Mouse (Mus musculus) kidney, postnatal 0 days (tissue): ENCODE measurements around the gene Lrrc74b. TPM values are rescaled to one million over a fixed set of nuclear protein-coding genes. Genes with fewer than 3 reads are reported as not detected.
A peak's percentile ranks its signal among the peaks of the same experiment; 100 is the strongest.

Experiments
- ATAC-seq: fragments of 200-750 bp; cut with Nextera tagmentation; replicated peaks from 2 replicates; pipeline ENCODE4 v1.8.0; 2017; ENCODE audit warnings: low read depth, moderate number of reproducible peaks, moderate TSS enrichment, moderate library complexity; ENCODE audit not compliant: low FRiP score
- DNase-seq: peaks from one replicate; pipeline ENCODE4 v3.0.0-alpha.2; 2016; ENCODE audit warnings: low spot score
- H3K27ac ChIP-seq: fragments of 300-500 bp; sonication (generic); 2 replicates; pipeline ENCODE4 v1.5.1; 2014; ENCODE audit warnings: mild to moderate bottlenecking
- H3K27me3 ChIP-seq: fragments of 300-500 bp; sonication (generic); 2 replicates; pipeline ENCODE4 v1.6.1; 2014; ENCODE audit warnings: low read length, mixed read lengths; ENCODE audit not compliant: insufficient read depth
- H3K36me3 ChIP-seq: fragments of 300-500 bp; sonication (generic); 2 replicates; pipeline ENCODE4 v1.6.1; 2014; ENCODE audit warnings: low read length, mixed read lengths; ENCODE audit not compliant: insufficient read depth
- H3K4me1 ChIP-seq: fragments of 300-500 bp; sonication (generic); replicated peaks from 2 replicates; pipeline ENCODE4 v1.6.1; 2014; ENCODE audit warnings: antibody characterized with exemption, low read length, mixed read lengths; ENCODE audit not compliant: insufficient read depth
- H3K4me2 ChIP-seq: fragments of 300-500 bp; sonication (generic); 2 replicates; pipeline ENCODE4 v1.6.1; 2014; ENCODE audit warnings: mild to moderate bottlenecking, low read length, moderate library complexity, mixed read lengths
- H3K4me3 ChIP-seq: fragments of 300-500 bp; sonication (generic); replicated peaks from 2 replicates; pipeline ENCODE4 v1.5.1; 2014; ENCODE audit warnings: low read depth, low read length
- H3K9ac ChIP-seq: fragments of 300-500 bp; sonication (generic); 2 replicates; pipeline ENCODE4 v1.6.1; 2014; ENCODE audit warnings: low read depth, low read length
- H3K9me3 ChIP-seq: fragments of 300-500 bp; sonication (generic); replicated peaks from 2 replicates; pipeline ENCODE4 v1.6.1; 2016; ENCODE audit warnings: low read length, inconsistent platforms, mixed read lengths
- CTCF ChIP-seq: IDR thresholded peaks from 2 replicates; pipeline ENCODE4 v1.5.1; 2016; ENCODE audit warnings: antibody characterized with exemption, low read depth, mild to moderate bottlenecking, moderate library complexity
- WGBS: fragments of 180-500 bp; shearing (Covaris S2); extraction: QIAGEN DNeasy Blood & Tissue Kit; methylation state at CpG from one replicate; pipeline ENCODE4 v1.1.7; 2014; 5-methylcytosine and 5-hydroxymethylcytosine counted together
- polyA plus RNA-seq: library from polyadenylated mRNA; unstranded; fragments of >200 nt; fragmentation: Nextera tagmentation; extraction: Ambion mirVana; gene quantifications from 2 replicates; pipeline ENCODE4 v1.2.1, GENCODE M21; 2015

The Lrrc74b gene
- polyA plus RNA-seq, 1 experiment from 2014 or later, result 0.20 TPM

- no peak overlapping the region for H3K4me3 ChIP-seq
- H3K36me3 ChIP-seq, result peaks cover 5% of the 10 kb centered on the region; the same call in 1 of the 2 replicates
- ATAC-seq (no peak), DNase-seq (no peak)
- no peaks in the 10 kb centered on the region for H3K27me3 ChIP-seq
- peaks cover 10% of the 10 kb centered on the region for H3K4me1 ChIP-seq
- H3K9ac ChIP-seq, result no peak overlapping the region
- WGBS, result 80% methylated on average over 5 of the region's 5 CpGs
- no peak overlapping the region for H3K4me2 ChIP-seq
- no peak for TF ChIP-seq CTCF
- H3K9me3 ChIP-seq, result no peaks in the 10 kb centered on the region
- H3K27ac ChIP-seq, result no peak overlapping the region
Measured at GRCm38 (mm10) chr16:17507018-17507552, 54.0 kb downstream of the Lrrc74b start.

- no peaks in the 10 kb centered on the region for H3K27me3 ChIP-seq
- no peaks in the 10 kb centered on the region for H3K9me3 ChIP-seq
- ATAC-seq (no peak), DNase-seq (no peak)
- no peak overlapping the region for H3K27ac ChIP-seq
- H3K9ac ChIP-seq, result no peak overlapping the region
- no peak overlapping the region for H3K4me2 ChIP-seq
- no peaks in the 10 kb centered on the region for H3K36me3 ChIP-seq
- 0 out of 2 replicates have a peak, but pooled peaks cover 3% of the 10 kb centered on the region for H3K4me1 ChIP-seq
- H3K4me3 ChIP-seq, result no peak overlapping the region
- no peak for TF ChIP-seq CTCF
- 76% methylated on average over 4 of the region's 4 CpGs for WGBS
Measured at GRCm38 (mm10) chr16:17502681-17503080, 58.4 kb downstream of the Lrrc74b start.

GRCm38 (mm10) chr16:17499249-17499883 lies 61.7 kb downstream of the Lrrc74b start:
- H3K9ac ChIP-seq, result no peak overlapping the region
- no peaks in the 10 kb centered on the region for H3K36me3 ChIP-seq
- no peak overlapping the region for H3K4me3 ChIP-seq
- no peak for TF ChIP-seq CTCF
- H3K27ac ChIP-seq, result no peak overlapping the region
- no peaks in the 10 kb centered on the region for H3K9me3 ChIP-seq
- no peaks in the 10 kb centered on the region for H3K27me3 ChIP-seq
- ATAC-seq (peak; percentile 41; the same call in 1 of the 2 replicates), DNase-seq (peak; percentile 22)
- 0 out of 2 replicates have a peak, but pooled peaks cover 6% of the 10 kb centered on the region for H3K4me1 ChIP-seq
- H3K4me2 ChIP-seq, result no peak overlapping the region
- WGBS, result 30% methylated on average over 10 of the region's 10 CpGs

DNA sequence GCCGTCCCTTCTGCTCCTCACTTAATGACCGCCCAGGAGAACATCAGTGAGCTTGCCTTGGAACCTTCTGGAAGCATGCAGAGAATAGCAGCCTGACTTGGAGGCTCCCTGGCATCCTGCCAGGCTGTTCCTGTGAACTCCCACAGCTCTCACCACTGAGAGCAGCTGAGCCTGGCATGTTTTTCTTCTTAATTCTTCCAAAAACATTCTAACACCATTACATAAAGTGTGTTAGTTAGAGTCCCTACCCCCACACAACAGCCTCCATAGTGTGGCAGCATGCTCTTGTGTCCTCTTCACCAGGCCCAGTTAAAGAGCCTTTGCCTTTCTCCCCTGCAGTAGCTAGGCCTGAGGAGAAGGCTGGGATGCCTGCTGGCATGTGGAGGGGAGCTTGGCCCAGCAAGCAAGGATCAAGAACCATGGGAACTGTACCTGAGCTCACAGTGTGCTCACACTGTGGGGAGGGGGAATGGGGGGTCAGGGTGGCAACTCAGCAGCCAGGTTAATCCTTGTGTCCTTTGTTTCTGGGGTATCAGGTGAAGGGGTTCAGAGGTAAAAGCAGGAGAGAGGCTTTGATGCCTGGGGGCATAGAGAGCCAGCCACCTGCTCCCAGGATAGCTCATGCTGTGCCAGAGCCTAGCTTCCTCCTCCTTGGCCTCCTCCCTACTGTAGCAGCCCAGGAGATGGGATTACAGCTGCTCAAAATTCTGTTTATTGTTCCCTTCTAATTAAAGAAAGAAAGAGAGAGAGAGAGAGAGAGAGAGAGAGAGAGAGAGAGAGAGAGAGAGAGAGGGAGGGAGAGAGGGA lies 64.3 kb downstream of the Lrrc74b start:
- Histone ChIP-seq H3K36me3 (no peaks in the 10 kb centered on the region), H3K4me3 (no peak overlapping the region), H3K27ac (no peak overlapping the region; the same call in 1 of the 2 replicates), H3K4me1 (0 out of 2 replicates have a peak, but pooled peaks cover 6% of the 10 kb centered on the region), H3K9ac (no peak overlapping the region), H3K4me2 (no peak overlapping the region), H3K27me3 (no peaks in the 10 kb centered on the region), H3K9me3 (no peaks in the 10 kb centered on the region)
- WGBS, result 54% methylated on average over 2 of the region's 2 CpGs
- ATAC-seq (no peak), DNase-seq (peak; percentile 73)
- no peak for TF ChIP-seq CTCF

Other genes starting within 250 kb of the Lrrc74b start
- gene Serpind1, start 229.9 kb downstream of the Lrrc74b start, polyA plus RNA-seq, result 0.14 and 0.21 TPM in 2 replicates
- gene Snap29, start 155.3 kb downstream of the Lrrc74b start, polyA plus RNA-seq, result 11.9 and 12.8 TPM in 2 replicates
- 27.3 and 28.5 TPM in 2 replicates for gene Pi4ka, start 154.9 kb downstream of the Lrrc74b start, polyA plus RNA-seq
- gene Crkl, start 109.3 kb downstream of the Lrrc74b start, polyA plus RNA-seq, result 50.7 and 51.3 TPM in 2 replicates
- 1.4 and 2.4 TPM in 2 replicates for gene Aifm3, start 71.6 kb downstream of the Lrrc74b start, polyA plus RNA-seq
- gene Lztr1, start 52.6 kb downstream of the Lrrc74b start, polyA plus RNA-seq, result 65.7 and 73.4 TPM in 2 replicates
- 58.6 and 62.8 TPM in 2 replicates for gene Thap7, start 30.1 kb downstream of the Lrrc74b start, polyA plus RNA-seq
- gene P2rx6, start 638 bp upstream of the Lrrc74b start, polyA plus RNA-seq, result 0.62 and 0.74 TPM in 2 replicates
- gene Slc7a4, start 22.0 kb upstream of the Lrrc74b start, polyA plus RNA-seq, result 14.3 and 15.5 TPM in 2 replicates
- gene Smpd4, start 58.1 kb upstream of the Lrrc74b start, polyA plus RNA-seq, result 21.2 and 22.3 TPM in 2 replicates
- 8.1 and 8.6 TPM in 2 replicates for gene Ccdc74a, start 85.2 kb upstream of the Lrrc74b start, polyA plus RNA-seq
- gene Med15, start 171.6 kb upstream of the Lrrc74b start, polyA plus RNA-seq, result 29.4 TPM in 2 replicates
- gene Klhl22, start 198.4 kb upstream of the Lrrc74b start, polyA plus RNA-seq, result 39.3 and 42.8 TPM in 2 replicates
- gene Scarf2, start 236.0 kb upstream of the Lrrc74b start, polyA plus RNA-seq, result 12.2 and 18.7 TPM in 2 replicates